In the genomic region with DNA sequence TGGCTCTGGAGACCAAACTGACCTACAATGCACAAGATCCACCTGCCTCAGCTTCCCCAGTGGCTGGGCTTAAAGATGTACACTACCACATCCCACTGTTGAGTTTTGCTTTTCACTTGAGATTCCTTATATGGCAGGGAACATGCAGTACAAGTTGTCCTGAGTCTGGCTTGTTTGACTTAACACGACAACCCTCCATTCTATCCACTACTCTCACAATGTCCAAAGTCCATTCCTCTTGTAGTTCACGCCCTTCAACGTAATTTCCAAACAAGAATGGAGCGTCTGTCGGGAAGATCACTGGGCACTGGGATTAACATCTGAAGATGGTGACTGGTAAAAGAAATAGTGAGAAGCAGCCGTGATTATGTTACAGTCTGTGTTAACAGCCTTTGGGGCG, we compare ENCODE assay signal across 27 mouse cellular contexts.
DNase-seq lines count a peak whose midpoint lies in the region; ATAC-seq and TF ChIP-seq lines count a peak whose summit lies in the region.
"Had no signal": no experiment of that assay in that cellular context is flagged by ENCODE, and none has a peak within 500 bp of the region (broad histone marks: within the 10 kb centered on the region; RNA-seq: fewer than 3 reads in every experiment).

No protein-coding gene starts in this region.

- H3K9ac ChIP-seq in intestine, embryonic 15.5 days, result no peak overlapping the region
- H3K9ac ChIP-seq: embryonic facial prominence, embryonic 13.5 days; forebrain, embryonic 13.5 days; hindbrain, embryonic 13.5 days had no signal

- H3K4me1 ChIP-seq in embryonic fibroblast, embryonic 13.5 days (ENCODE audit: control insufficient read depth, insufficient read depth, low read length), result peaks cover 34% of the 10 kb centered on the region
- no peaks in the 10 kb centered on the region for H3K4me1 ChIP-seq in intestine, embryonic 15.5 days (replicated peaks)
- H3K4me1 ChIP-seq in small intestine, adult 2 months (ENCODE audit: control insufficient read depth, insufficient read depth, insufficient read length, low read length), result peaks cover 22% of the 10 kb centered on the region
- H3K4me1 ChIP-seq: forebrain, embryonic 13.5 days; hindbrain, embryonic 13.5 days had no signal

- no peaks in the 10 kb centered on the region for H3K9me3 ChIP-seq in intestine, embryonic 15.5 days
- H3K9me3 ChIP-seq: embryonic facial prominence, embryonic 10.5 days; embryonic facial prominence, embryonic 13.5 days; forebrain, embryonic 10.5 days; forebrain, embryonic 13.5 days; hindbrain, embryonic 10.5 days; hindbrain, embryonic 13.5 days had no signal

- no peak for TF ChIP-seq POLR2A in embryonic fibroblast, embryonic 13.5 days (IDR thresholded peaks at IDR 0.05; ENCODE audit: low read depth, low read length)
- TF ChIP-seq POLR2A in small intestine, adult 2 months (IDR thresholded peaks at IDR 0.05; ENCODE audit: low read depth, low read length), result no peak

- no peak overlapping the region for H3K4me2 ChIP-seq in intestine, embryonic 15.5 days (replicated peaks)
- H3K4me2 ChIP-seq: embryonic facial prominence, embryonic 13.5 days; forebrain, embryonic 13.5 days; heart, embryonic 11.5 days; hindbrain, embryonic 13.5 days had no signal

- DNase-seq in right cerebral cortex, postnatal 36 days (ENCODE audit: low spot score in 2 of 2), result no peak
- DNase-seq in right cerebral cortex, adult 2 months (ENCODE audit: low spot score in 2 of 2), result no peak
- DNase-seq: adrenal gland, adult 2 months; adrenal gland, postnatal 14 days; cerebellum, adult 11 months; cerebellum, adult 2 months; cerebellum, adult 9-11 months; cerebellum, postnatal 36 days; embryo, embryonic 11 days; gastrocnemius, postnatal 10 days; gastrocnemius, postnatal 36 days; heart, postnatal 10 days; heart, postnatal 36 days had no signal

- WGBS in intestine, embryonic 15.5 days, result 56% methylated on average over 7 of the region's 7 CpGs
- WGBS in small intestine, adult 2 months, result 28% methylated on average over 7 of the region's 7 CpGs

- peak overlapping the region; percentile 47; the same call in 1 of the 2 replicates for H3K27ac ChIP-seq in embryonic fibroblast, embryonic 13.5 days (ENCODE audit: insufficient read depth, low read length)
- H3K27ac ChIP-seq in intestine, embryonic 15.5 days, result no peak overlapping the region
- H3K27ac ChIP-seq in small intestine, adult 2 months (ENCODE audit: insufficient read depth, low read depth, low read length), result peak overlapping the region; percentile 67
- H3K27ac ChIP-seq: embryonic facial prominence, embryonic 10.5 days; embryonic facial prominence, embryonic 13.5 days; forebrain, embryonic 10.5 days; forebrain, embryonic 13.5 days; hindbrain, embryonic 10.5 days; hindbrain, embryonic 13.5 days had no signal

- TF ChIP-seq CTCF in embryonic fibroblast, embryonic 13.5 days (IDR thresholded peaks at IDR 0.05; ENCODE audit: borderline replicate concordance, insufficient read depth, low read length), result no peak
- no peak for TF ChIP-seq CTCF in small intestine, adult 2 months (IDR thresholded peaks at IDR 0.05; ENCODE audit: extremely low read depth, insufficient read length, insufficient replicate concordance, low read depth, low read length)

- peak; percentile 68 for ATAC-seq in intestine, embryonic 15.5 days
- no peak for ATAC-seq in monocyte, adult 5-6 weeks (replicated peaks; ENCODE audit: insufficient number of reproducible peaks, low FRiP score, low TSS enrichment, poor library complexity, severe bottlenecking)
- ATAC-seq: CD4-positive, CD25-positive, alpha-beta regulatory T cell, adult 4 months; forebrain, embryonic 13.5 days; forebrain, embryonic 16.5 days; hindbrain, embryonic 16.5 days had no signal

- H3K27me3 ChIP-seq in intestine, embryonic 15.5 days (replicated peaks), result no peaks in the 10 kb centered on the region
- no peaks in the 10 kb centered on the region for H3K27me3 ChIP-seq in small intestine, adult 2 months (ENCODE audit: control insufficient read depth, insufficient read depth, low read length)
- H3K27me3 ChIP-seq: embryonic facial prominence, embryonic 13.5 days; forebrain, embryonic 13.5 days; hindbrain, embryonic 13.5 days had no signal

- no peaks in the 10 kb centered on the region for H3K36me3 ChIP-seq in intestine, embryonic 15.5 days
- H3K36me3 ChIP-seq in small intestine, adult 2 months (ENCODE audit: control insufficient read depth, insufficient read depth, low read length), result peaks cover 47% of the 10 kb centered on the region
- H3K36me3 ChIP-seq: embryonic facial prominence, embryonic 10.5 days; embryonic facial prominence, embryonic 13.5 days; forebrain, embryonic 10.5 days; hindbrain, embryonic 10.5 days; hindbrain, embryonic 13.5 days had no signal

- no peak overlapping the region for H3K4me3 ChIP-seq in embryonic fibroblast, embryonic 13.5 days (ENCODE audit: insufficient read depth, low read length)
- H3K4me3 ChIP-seq in intestine, embryonic 15.5 days (replicated peaks), result no peak overlapping the region
- H3K4me3 ChIP-seq in small intestine, adult 2 months (ENCODE audit: low read depth, low read length), result no peak overlapping the region
- H3K4me3 ChIP-seq: embryonic facial prominence, embryonic 10.5 days; embryonic facial prominence, embryonic 13.5 days; forebrain, embryonic 10.5 days; forebrain, embryonic 13.5 days; hindbrain, embryonic 10.5 days; hindbrain, embryonic 13.5 days had no signal
